Mouse (Mus musculus) B cell, adult 2 months (primary cell): ENCODE results near the gene Dpf3.

Experiments
- DNase-seq, 2 experiments: peaks; one replicate each; pipeline ENCODE4 v3.0.0; 2022

Dpf3 gene

DNA sequence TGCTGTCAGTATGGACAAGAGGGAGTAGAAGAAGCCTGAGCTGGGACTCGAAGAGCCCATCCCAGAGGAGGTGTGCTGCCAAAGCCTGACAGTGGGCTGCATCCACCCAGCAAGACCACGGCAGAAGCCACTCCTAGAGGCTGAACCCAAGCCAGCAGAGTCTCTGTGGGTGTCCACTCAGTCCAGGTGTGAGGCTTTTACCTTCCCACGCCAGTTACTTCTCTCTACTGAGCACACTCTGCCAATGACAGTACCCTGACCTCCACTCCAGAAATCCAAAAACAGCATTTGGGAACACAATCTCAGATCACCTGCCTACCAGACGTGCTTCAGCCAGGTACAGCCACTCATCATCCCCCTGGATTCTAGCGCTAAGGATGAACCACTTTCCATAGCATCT, 280.0 kb downstream of the Dpf3 start:
- no peak for DNase-seq

GRCm38 (mm10) chr12:83206866-83207265, 280.6 kb downstream of the Dpf3 start:
- no peak for DNase-seq

- no peak for DNase-seq
Measured at GRCm38 (mm10) chr12:83204361-83204760, 283.2 kb downstream of the Dpf3 start.

- no peak for DNase-seq
Measured at GRCm38 (mm10) chr12:83201674-83202073, 285.8 kb downstream of the Dpf3 start.

- no peak for DNase-seq
Measured at GRCm38 (mm10) chr12:83180561-83180960, 307.0 kb downstream of the Dpf3 start.

DNA sequence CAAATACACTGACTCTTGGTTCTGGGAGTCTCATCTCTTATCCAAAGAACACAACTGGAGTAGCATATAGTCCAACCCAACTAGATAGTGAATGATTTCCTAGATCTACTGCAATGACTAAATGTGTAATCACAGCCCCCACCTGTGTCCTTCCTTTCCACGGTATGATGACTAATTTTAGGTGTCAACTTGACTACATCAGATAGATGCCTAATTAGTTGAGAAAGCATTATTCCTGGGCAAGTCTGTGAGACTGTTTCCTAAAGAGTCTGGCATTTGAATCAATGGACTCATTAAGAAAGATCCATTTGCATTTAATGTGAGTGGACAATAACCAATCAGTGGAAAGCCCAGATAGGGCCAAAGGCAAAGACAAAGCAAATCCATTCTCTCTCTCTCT, 307.7 kb downstream of the Dpf3 start:
- DNase-seq = no peak

DNA sequence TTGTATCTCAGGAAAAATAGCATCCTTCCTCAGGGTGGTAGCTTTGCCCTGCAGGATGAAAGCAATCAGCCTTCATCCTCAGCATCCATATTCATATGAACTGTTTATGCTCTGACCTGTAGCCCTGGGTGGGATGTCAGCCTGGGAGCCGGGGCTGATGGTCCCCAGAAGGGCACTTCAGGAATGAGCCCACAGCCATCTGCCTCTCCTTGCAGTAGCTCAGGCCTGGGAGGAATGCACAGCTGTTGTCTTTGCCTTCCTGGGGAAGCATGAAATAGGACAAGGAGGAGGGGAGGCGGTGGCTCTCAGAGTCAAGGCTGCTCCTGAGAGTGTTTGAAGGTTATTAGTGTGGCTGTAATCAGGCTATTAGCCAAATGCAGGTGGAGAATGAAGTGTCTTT, 308.7 kb downstream of the Dpf3 start:
- no peak for DNase-seq

- DNase-seq = no peak
Measured at GRCm38 (mm10) chr12:83169495-83170209, 317.9 kb downstream of the Dpf3 start.

- DNase-seq = no peak
Measured at GRCm38 (mm10) chr12:83168310-83168709, 319.2 kb downstream of the Dpf3 start.

DNA sequence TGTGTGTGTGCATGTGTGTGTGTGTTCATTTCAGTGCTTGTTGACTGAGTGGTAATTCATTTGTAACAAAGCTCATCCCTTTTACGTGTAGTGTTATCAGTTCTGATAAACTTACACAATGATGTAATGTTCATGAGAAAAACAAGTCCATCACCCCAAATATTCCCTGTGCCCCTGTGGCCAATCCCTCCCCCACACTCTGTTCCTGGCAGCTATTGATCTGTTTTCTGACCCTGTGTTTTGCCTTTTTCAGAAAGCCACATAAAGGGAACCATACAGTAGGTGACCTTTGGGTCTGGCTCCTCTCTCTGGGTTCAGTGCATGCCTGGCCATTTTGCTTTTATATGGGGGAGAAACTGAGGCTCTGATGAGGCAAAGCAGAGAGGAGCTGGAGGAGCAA, 322.5 kb downstream of the Dpf3 start:
- DNase-seq = no peak
